Mouse (Mus musculus): ENCODE results near the gene Mlf1. TPM values are rescaled to one million over a fixed set of nuclear protein-coding genes. Genes with fewer than 3 reads are reported as not detected.

Gene Mlf1
- 2.1 and 5.5 TPM in 2 replicates for total RNA-seq (2014; rRNA removed)
- polyA plus RNA-seq (2015; fragmentation: Nextera tagmentation; extraction: Ambion mirVana), result 30.2 and 31.1 TPM in 2 replicates

- Histone ChIP-seq H3K27ac (no peak within 1 kb of the TSS), H3K9ac (replicated peaks; ENCODE audit: low read length) (peak within 1 kb of the TSS; percentile 37), H3K36me3 (ENCODE audit: insufficient read depth, low read length) (no peaks in the 10 kb centered on the region), H3K4me1 (ENCODE audit: insufficient read depth, low read length) (0 out of 2 replicates have a peak, but pooled peaks cover 4% of the 10 kb centered on the region), H3K4me2 (ENCODE audit: low read depth, low read length) (peak within 1 kb of the TSS; percentile 74), H3K9me3 (ENCODE audit: low read length) (no peaks in the 10 kb centered on the region), H3K4me3 (ENCODE audit: low read length) (peak within 1 kb of the TSS; percentile 52), H3K27me3 (ENCODE audit: insufficient read depth, low read length) (0 out of 2 replicates have a peak, but pooled peaks cover 4% of the 10 kb centered on the region)
- ATAC-seq (peak; percentile 99), DNase-seq (ENCODE audit: low spot score) (peak; percentile 96)
- TF ChIP-seq CTCF (IDR thresholded peaks at IDR 0.05; ENCODE audit: low read depth), result no peak
- 2% methylated on average over 35 of the region's 35 CpGs for WGBS
Observed at GRCm38 (mm10) chr3:67373872-67374271, at the start of gene Mlf1. Gene Mlf1 (plus strand): TSS chr3:67374097.

DNA sequence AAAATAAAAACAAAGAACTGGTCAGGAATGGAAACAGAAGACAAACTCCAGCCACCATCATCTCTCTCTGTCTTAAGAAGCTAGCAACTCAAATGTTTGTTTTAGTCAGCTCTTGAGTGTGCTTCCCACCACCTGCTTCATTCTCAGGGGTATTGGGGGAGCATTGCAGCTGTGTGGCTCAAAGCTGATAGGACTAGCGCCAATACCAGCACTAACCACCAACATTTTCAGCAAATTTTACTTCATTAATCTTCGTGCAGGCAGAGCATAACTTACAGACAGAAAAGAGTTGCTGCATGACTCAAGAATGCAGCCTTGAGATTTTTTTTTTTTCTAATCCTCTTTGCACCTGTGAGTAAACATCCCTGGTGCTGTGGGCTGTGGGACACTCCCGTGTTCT, 34.3 kb upstream of the Mlf1 start:
- Histone ChIP-seq H3K4me2 (ENCODE audit: low read depth, low read length) (no peak overlapping the region), H3K4me3 (ENCODE audit: low read length) (no peak overlapping the region), H3K4me1 (ENCODE audit: insufficient read depth, low read length) (no peaks in the 10 kb centered on the region), H3K27me3 (ENCODE audit: insufficient read depth, low read length) (no peaks in the 10 kb centered on the region), H3K27ac (no peak overlapping the region), H3K9me3 (ENCODE audit: low read length) (no peaks in the 10 kb centered on the region), H3K36me3 (ENCODE audit: insufficient read depth, low read length) (no peaks in the 10 kb centered on the region), H3K9ac (replicated peaks; ENCODE audit: low read length) (no peak overlapping the region)
- WGBS, result 65% methylated on average over 3 of the region's 3 CpGs
- no peak for TF ChIP-seq CTCF (IDR thresholded peaks at IDR 0.05; ENCODE audit: low read depth)
- DNase-seq (ENCODE audit: low spot score) (no peak), ATAC-seq (no peak)

DNA sequence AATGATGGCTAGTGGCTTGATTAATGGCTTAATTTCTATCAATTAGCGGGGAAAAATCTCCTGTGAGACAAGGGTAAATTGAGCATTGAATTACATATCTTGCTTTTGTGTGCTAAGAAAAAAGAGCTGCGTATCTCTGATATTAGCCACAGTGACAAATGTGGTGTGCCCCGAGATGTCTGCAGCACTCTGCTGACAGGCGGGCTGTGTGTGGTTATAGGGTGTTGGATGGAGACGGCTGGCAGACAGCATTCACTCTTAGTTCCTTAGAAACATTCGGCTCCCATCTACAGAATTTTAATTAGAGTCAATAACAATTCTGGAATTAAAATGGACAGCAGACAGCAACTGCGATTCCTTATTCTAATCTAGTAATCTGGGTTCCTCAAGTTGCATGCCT, 33.0 kb upstream of the Mlf1 start:
- Histone ChIP-seq H3K4me3 (ENCODE audit: low read length) (no peak overlapping the region), H3K9me3 (ENCODE audit: low read length) (no peaks in the 10 kb centered on the region), H3K4me2 (ENCODE audit: low read depth, low read length) (no peak overlapping the region), H3K36me3 (ENCODE audit: insufficient read depth, low read length) (no peaks in the 10 kb centered on the region), H3K27ac (no peak overlapping the region), H3K27me3 (ENCODE audit: insufficient read depth, low read length) (no peaks in the 10 kb centered on the region), H3K4me1 (ENCODE audit: insufficient read depth, low read length) (no peaks in the 10 kb centered on the region), H3K9ac (replicated peaks; ENCODE audit: low read length) (no peak overlapping the region)
- ATAC-seq (no peak), DNase-seq (ENCODE audit: low spot score) (no peak)
- 43% methylated on average over 7 of the region's 7 CpGs for WGBS
- TF ChIP-seq CTCF (IDR thresholded peaks at IDR 0.05; ENCODE audit: low read depth), result no peak

GRCm38 (mm10) chr3:67343004-67343662, 30.8 kb upstream of the Mlf1 start:
- Histone ChIP-seq H3K27ac (no peak overlapping the region), H3K27me3 (ENCODE audit: insufficient read depth, low read length) (no peaks in the 10 kb centered on the region), H3K4me1 (ENCODE audit: insufficient read depth, low read length) (no peaks in the 10 kb centered on the region), H3K4me2 (ENCODE audit: low read depth, low read length) (no peak overlapping the region), H3K4me3 (ENCODE audit: low read length) (no peak overlapping the region), H3K9ac (replicated peaks; ENCODE audit: low read length) (no peak overlapping the region), H3K36me3 (ENCODE audit: insufficient read depth, low read length) (no peaks in the 10 kb centered on the region), H3K9me3 (ENCODE audit: low read length) (no peaks in the 10 kb centered on the region)
- DNase-seq (ENCODE audit: low spot score), result peak; percentile 76
- 65% methylated on average over 5 of the region's 5 CpGs for WGBS
- ATAC-seq, result 0 out of 2 replicates have a peak, but pooled peaks have one; percentile 43
- peak; percentile 77 for TF ChIP-seq CTCF (IDR thresholded peaks at IDR 0.05; ENCODE audit: low read depth)

GRCm38 (mm10) chr3:67344599-67344998, 29.3 kb upstream of the Mlf1 start:
- WGBS, result 8% methylated on average over 2 of the region's 2 CpGs
- Histone ChIP-seq H3K4me1 (ENCODE audit: insufficient read depth, low read length) (no peaks in the 10 kb centered on the region), H3K9ac (replicated peaks; ENCODE audit: low read length) (no peak overlapping the region), H3K9me3 (ENCODE audit: low read length) (no peaks in the 10 kb centered on the region), H3K4me3 (ENCODE audit: low read length) (no peak overlapping the region), H3K4me2 (ENCODE audit: low read depth, low read length) (no peak overlapping the region), H3K27me3 (ENCODE audit: insufficient read depth, low read length) (no peaks in the 10 kb centered on the region), H3K27ac (no peak overlapping the region), H3K36me3 (ENCODE audit: insufficient read depth, low read length) (no peaks in the 10 kb centered on the region)
- DNase-seq (ENCODE audit: low spot score) (peak; percentile 83), ATAC-seq (peak; percentile 59; the same call in 1 of the 2 replicates)
- peak; percentile 92 for TF ChIP-seq CTCF (IDR thresholded peaks at IDR 0.05; ENCODE audit: low read depth)

GRCm38 (mm10) chr3:67346674-67347073, 27.2 kb upstream of the Mlf1 start:
- Histone ChIP-seq H3K9ac (replicated peaks; ENCODE audit: low read length) (no peak overlapping the region), H3K4me1 (ENCODE audit: insufficient read depth, low read length) (no peaks in the 10 kb centered on the region), H3K27me3 (ENCODE audit: insufficient read depth, low read length) (no peaks in the 10 kb centered on the region), H3K9me3 (ENCODE audit: low read length) (no peaks in the 10 kb centered on the region), H3K36me3 (ENCODE audit: insufficient read depth, low read length) (no peaks in the 10 kb centered on the region), H3K4me3 (ENCODE audit: low read length) (no peak overlapping the region), H3K27ac (no peak overlapping the region), H3K4me2 (ENCODE audit: low read depth, low read length) (no peak overlapping the region)
- 54% methylated on average over 2 of the region's 2 CpGs for WGBS
- DNase-seq (ENCODE audit: low spot score) (no peak), ATAC-seq (no peak)
- no peak for TF ChIP-seq CTCF (IDR thresholded peaks at IDR 0.05; ENCODE audit: low read depth)

Measured in hindbrain, postnatal 0 days (tissue).